Mouse (Mus musculus) retina, adult 2 months (tissue): ENCODE results near the gene Satb2.

Source experiments
- DNase-seq: peaks from one replicate; pipeline ENCODE4 v3.0.0-alpha.2; 2012; ENCODE audit warnings: low read depth, low spot score

Gene Satb2

GRCm38 (mm10) chr1:56978151-56978700, at the start of gene Satb2:
Satb2 (minus strand) TSS chr1:56978650.
- no peak for DNase-seq

- no peak for DNase-seq
Measured at GRCm38 (mm10) chr1:57018941-57019340, 40.5 kb upstream of the Satb2 start.

DNA sequence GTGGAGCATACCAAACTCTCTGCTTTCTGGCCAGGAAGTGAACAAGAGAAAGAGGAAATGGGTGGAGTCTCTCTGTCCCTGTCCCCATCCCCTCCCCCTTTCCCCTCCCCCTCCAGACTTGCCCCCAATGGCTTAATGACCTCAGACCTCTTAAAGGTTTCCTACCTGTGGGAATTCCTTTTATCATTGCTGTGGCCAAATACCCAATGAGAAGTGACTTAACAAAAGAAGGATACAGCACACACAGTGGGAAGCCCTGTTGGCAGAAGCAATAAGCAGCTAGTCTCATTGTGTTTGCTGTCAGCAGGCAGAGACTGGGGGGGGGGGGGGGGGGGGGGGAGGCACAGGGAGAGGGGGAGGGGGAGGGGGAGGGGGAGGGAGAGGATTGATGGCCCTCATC, 35.4 kb upstream of the Satb2 start:
- no peak for DNase-seq

DNA sequence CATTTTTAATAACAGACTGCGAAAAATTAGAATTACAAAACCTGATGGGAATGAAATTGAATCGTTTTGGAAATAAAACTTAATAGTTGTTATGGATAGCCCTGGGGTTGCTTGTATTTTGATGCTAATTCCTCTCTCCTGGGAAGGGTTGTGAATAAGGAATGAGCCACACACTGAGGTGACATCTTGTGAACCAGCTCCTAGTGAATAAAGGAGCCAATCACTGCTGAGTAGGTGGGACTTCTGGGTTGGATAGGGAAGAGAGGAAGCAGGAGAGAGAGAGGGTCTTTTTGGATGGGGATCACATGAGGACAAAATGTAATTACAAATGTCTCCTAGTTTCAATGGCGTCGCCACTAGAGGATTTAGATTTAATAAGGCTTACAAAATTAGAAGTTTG, 30.7 kb upstream of the Satb2 start:
- DNase-seq, result no peak

- DNase-seq, result no peak
Measured at GRCm38 (mm10) chr1:56995041-56995440, 16.6 kb upstream of the Satb2 start.

DNA sequence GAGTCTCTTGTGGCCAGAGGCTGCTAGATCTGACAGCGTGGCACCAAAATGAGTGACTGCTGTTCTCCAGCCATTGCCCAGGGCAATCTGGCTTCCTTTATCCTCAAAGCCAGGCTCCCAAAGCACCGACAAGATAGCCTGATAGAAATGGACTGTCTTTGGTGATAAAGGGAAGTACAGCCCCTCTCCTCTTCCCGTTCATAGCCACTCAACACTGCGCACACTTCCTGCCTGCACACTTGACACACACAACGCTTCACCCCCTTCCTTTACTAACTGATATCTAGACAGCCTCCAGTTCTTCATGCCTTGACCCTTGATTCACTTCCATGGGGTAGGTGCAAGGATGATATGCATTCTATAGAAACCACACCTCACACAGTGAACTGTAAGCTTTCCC, 13.9 kb upstream of the Satb2 start:
- no peak for DNase-seq

DNA sequence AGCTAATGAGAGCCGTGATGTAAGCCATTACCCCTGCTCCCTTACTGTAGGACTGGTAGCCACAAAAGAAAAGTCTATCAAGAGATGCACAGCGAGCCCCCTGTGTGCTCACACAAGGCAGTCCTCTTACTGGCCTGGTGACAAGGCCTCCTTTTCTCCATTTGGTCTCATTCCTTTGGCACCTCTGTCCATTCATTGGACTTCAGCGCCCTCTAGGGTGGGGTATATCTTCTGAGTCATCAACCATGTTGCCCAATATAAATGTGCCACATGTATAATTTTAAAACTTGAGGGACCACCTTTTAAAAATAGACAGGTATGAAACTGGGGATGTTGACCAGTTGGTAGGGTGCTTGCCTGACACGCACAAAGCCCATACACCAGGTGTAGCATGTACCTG, 13.2 kb upstream of the Satb2 start:
- no peak for DNase-seq

DNA sequence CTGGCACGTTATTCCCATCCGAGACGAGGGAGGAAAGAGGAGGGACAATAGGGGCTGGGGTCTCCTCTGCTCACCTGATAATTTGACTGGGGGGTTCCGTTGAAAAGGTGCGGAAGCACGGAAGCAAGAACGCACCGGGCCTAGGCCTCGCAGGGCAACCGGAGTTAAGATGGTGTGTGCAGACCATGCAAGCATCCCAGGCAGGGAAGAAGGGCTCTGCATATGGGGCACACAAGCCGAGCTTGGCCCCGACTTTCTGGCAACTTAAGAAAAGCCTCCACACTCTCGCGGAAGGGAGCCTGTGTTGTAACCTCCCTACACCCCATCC, 6.0 kb upstream of the Satb2 start:
- no peak for DNase-seq

- no peak for DNase-seq
Measured at GRCm38 (mm10) chr1:56983771-56984482, 5.5 kb upstream of the Satb2 start.

- no peak for DNase-seq
Measured at GRCm38 (mm10) chr1:56983100-56983590, 4.7 kb upstream of the Satb2 start.

GRCm38 (mm10) chr1:56982631-56983030, 4.2 kb upstream of the Satb2 start:
- no peak for DNase-seq

DNA sequence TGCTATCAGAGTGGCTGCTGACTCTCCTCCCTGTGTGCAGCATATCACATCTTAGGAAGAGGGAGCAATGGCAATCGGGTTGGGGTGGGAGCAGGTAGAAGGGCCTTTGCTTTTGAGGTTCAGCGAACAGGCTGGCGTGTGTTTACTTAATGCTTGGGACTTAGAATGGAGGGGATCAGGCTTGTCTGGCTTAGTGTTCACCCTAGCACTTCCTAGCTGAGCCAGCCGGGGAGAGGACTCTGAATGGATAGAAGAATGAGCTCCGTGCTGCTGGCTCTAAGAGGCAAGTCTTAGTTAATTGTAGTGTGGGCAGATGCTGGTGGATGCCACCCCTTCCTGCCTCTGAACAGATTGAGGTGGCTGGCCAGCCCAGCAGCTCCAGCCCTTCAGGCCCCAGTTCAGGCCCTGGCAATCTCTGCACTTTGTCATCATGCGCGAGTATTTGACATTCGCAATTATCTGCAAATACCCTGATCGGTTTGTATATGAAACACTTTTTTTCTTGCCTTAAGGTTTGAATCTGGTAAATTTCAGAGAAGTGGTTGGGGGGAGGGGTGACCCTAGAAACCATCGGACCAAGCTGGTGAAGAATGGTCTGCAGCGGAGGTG, 3.6 kb upstream of the Satb2 start:
- no peak for DNase-seq

DNA sequence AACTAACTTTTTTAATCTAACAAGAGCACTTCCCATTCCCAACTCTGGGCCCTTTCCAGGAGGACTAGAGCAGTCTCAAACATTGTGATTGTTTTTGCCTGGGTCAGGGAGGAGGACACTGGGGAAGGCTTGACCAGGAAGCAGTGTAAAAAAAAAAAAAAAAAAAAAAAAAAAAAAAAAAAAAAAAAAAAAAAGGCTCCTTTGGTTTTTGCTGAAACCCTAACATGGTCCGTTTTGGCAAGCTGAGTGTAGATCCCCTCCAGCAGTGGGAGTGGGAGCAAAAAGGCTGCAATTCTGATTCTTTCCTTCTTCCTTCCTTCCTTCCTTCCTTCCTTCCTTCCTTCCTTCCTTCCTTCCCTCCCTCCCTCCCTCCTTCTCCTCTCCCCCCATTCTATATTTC, 3.1 kb upstream of the Satb2 start:
- no peak for DNase-seq

GRCm38 (mm10) chr1:56980631-56981275, 2.3 kb upstream of the Satb2 start:
- no peak for DNase-seq

DNA sequence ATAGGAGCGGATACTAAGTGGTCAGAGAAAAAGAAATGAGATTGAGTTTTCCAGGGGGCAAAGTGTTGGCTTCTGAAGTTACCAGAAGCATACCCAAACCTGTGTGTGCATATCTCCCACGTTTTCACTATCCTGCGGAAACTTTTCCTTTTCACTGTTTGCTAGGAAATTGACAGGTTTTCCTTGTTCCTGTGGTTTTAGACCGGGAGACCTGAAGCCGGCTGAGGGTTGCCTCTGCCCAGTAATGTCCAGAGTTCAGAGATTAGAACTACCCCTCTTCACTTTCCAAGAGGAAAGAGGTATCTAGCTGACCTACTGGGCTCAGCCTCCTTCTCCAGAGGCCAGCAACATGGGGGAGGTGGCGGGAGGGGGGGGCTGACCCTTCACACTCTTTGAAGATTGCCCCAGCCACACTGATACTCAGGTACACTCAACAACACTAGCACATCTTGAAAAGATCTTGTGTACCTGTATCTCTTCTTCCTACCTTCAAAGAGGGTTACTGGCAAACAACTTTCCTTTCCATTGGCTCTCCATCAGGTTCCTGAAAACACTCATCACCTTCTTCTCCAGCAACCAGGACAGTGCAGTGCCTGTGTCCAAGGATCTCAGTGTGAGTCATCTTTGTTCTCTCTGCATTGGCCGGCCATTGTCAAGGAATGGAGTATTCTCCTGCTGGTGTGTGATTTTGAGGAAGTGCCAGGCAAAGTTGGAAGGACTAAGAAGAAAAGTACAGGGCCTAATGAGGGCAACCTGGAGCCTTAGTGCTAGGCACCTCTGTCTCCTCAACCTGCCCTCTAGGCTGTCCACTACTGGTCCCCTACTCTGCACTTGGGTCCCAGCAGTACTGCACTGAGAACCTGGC, 1.3 kb upstream of the Satb2 start:
- DNase-seq, result no peak

DNA sequence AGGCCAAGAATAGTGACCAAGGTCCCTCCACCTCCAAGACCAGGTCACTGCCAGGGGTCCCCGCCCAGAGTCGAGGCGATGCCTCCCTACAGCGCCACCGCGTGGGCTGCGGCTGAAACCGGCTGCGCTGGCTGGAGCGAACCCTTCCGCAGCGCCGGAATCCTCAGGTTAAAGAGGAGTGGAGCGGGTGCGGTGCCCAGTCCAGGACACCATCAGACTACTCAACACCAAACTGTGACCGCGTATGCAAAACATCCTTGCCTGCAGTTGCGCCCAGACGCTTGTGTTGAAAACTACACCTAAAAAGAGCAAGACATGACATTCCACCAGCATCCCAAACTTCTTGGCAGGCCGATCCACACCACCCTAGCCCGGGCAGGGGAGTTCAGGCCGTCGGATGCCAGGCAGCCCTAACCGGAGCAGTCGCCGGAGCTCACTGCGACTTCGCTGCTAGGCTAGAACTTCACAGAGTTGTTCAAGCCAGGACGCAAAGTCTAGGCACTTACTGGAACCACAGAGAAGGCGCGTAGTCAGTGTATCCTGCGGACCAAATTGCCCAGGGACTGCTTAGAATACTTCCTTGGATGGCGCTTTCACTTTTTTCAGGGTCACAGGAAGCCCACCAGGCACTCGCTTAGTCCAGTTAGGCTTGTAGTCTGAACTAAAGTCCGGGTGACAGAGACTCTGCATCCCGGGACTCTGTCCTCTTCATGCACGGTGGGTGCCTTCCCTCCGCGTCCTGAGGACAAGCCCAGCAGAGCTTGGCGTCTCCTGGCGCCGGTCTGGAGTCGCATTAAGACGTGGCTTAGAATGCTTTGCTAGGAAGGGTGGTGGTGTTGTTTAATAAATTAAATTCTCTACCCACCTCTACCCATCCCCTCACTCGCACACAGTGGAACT, 999 bp downstream of the Satb2 start:
- DNase-seq, result no peak

DNA sequence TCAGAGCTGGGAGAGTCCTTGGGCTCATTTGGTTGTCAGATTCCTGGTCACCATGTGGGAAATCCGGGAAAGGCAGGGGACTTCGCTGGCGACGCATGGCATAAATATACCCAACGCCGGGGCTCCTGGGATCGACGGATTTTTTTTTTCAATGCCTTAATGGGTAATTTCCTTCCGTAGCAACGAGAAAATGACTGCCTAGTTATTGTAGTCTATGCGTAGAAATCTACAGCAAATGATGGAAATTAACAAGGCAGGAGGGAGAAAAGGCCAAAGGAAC, 1.7 kb downstream of the Satb2 start:
- DNase-seq, result no peak

DNA sequence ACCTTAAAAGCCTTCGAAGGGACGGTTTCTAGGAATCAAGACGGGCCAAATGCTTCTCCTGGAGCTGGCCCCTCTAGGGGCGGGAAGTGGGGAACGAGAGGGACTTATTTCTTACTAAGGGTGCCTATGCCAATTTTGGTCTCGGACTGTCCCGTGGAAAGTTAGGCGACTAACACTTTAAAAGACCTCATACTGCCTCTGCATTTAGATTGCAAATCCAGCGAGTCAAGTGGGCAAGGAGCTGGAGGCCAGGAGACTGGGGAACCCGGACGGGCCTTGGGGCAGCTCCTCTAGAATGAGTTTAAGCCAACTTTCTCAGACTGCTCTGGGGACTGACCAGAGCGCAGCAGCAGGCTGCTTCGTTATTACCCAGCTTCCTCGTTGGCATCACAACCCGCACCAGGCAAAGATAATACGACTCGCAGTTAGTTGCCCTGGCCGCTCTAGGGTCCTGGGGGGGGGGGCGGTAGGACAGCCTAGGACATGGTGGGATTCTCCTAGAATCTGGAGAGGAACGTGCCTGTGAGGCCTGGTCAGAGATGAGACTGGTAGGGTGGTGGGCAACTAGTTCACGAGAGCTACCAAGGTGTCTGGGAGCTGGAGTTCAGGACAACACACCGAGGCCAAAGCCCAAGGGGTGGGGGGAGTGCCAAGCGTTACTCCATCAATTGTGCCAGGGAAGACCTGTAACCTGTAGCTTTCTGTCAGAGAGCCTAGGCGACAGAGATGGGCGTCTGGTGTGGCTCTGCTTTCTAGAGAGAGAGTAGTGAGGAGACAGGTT, 2.2 kb downstream of the Satb2 start:
- DNase-seq, result no peak

DNA sequence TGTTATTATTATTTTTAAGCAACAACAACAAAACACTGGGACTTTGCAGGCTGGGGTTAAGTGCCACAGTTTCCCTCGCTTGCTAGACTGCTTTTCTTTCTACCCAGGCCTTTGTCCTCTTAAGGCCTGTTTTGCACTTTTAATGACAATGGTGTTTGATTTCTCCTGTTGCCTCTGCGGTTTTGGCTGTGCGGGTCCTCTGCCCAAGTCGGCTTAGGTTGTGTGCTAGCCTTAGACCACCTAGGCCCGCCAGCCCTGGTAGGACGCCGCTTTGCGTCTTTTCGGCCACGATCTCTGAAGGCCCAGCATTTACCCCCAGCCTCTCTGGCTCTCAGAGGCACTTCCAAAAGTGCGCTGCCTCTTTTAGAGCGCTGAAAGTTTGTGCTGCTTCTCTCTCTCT, 2.9 kb downstream of the Satb2 start:
- no peak for DNase-seq

DNA sequence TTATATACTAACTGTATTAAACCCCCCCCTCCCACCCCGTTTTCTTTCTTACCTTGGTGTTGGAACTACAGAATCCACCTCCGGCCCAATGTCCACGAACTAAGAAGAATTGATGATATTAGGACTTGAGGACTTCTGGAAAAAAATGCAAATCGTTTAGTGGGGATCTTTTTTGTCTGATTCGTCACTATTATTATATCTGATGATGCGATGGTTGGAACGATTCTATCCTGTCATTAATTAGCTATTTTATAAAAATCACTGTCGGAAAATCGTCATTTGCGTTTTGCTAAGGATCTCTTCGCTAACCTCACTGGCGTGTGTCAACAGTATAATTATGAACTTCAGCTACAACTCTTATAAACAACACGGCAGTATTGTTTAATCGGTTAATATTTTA, 4.3 kb downstream of the Satb2 start:
- DNase-seq, result no peak
